Mouse (Mus musculus) layer of hippocampus, postnatal 14 days (tissue): ENCODE results near the gene Ip6k2. TPM values are rescaled to one million over a fixed set of nuclear protein-coding genes. Genes with fewer than 3 reads are reported as not detected.
A peak's percentile ranks its signal among the peaks of the same experiment; 100 is the strongest.

Experiments
- DNase-seq, 2 experiments: peaks; one replicate each; pipeline ENCODE4 v3.0.0; 2021 to 2022; ENCODE audit warnings: low spot score in 2 of 2, mixed read lengths in 1 of 2
- total RNA-seq, 2 experiments: library from RNA; stranded (reverse); gene quantifications; 2 replicates each; pipeline ENCODE4 v1.2.3; 2021

Ip6k2 gene
- total RNA-seq, 2 experiments from 2014 or later, result 201 to 212 TPM

- no peak for DNase-seq
These were observed 1.7 kb upstream of the Ip6k2 start for GRCm38 (mm10) chr9:108781891-108782290.

GRCm38 (mm10) chr9:108782836-108783547, 604 bp upstream of the Ip6k2 start:
- no peak for DNase-seq

- DNase-seq, result peak in 1 of 2 experiments; percentile 10
These were observed 1.8 kb downstream of the Ip6k2 start for GRCm38 (mm10) chr9:108785416-108785815.

GRCm38 (mm10) chr9:108786494-108786893, 2.9 kb downstream of the Ip6k2 start:
- peak in 1 of 2 experiments; percentile 9 for DNase-seq

- no peak for DNase-seq
These were observed 3.5 kb downstream of the Ip6k2 start for GRCm38 (mm10) chr9:108787080-108787479.

- DNase-seq, result no peak
These were observed 5.1 kb downstream of the Ip6k2 start for GRCm38 (mm10) chr9:108788713-108789112.

GRCm38 (mm10) chr9:108792307-108792706, 8.7 kb downstream of the Ip6k2 start:
- DNase-seq, result no peak

GRCm38 (mm10) chr9:108792730-108793129, 9.1 kb downstream of the Ip6k2 start:
- DNase-seq, result no peak

- DNase-seq, result no peak
These were observed 11.7 kb downstream of the Ip6k2 start for GRCm38 (mm10) chr9:108795281-108795680.

- DNase-seq, result no peak
These were observed 12.2 kb downstream of the Ip6k2 start for GRCm38 (mm10) chr9:108795762-108796161.

- peak in 1 of 2 experiments; percentile 52 for DNase-seq
These were observed 12.9 kb downstream of the Ip6k2 start for GRCm38 (mm10) chr9:108796351-108796981.

- DNase-seq, result peak; percentile 26 to 49
These were observed 13.9 kb downstream of the Ip6k2 start for GRCm38 (mm10) chr9:108797477-108797876.

GRCm38 (mm10) chr9:108798508-108799075, 15.0 kb downstream of the Ip6k2 start:
- DNase-seq, result no peak

- no peak for DNase-seq
These were observed 16.0 kb downstream of the Ip6k2 start for GRCm38 (mm10) chr9:108799564-108799963.

GRCm38 (mm10) chr9:108805768-108806167, 22.2 kb downstream of the Ip6k2 start:
- no peak for DNase-seq

- no peak for DNase-seq
These were observed 22.8 kb downstream of the Ip6k2 start for GRCm38 (mm10) chr9:108806379-108806778.

- no peak for DNase-seq
These were observed 23.2 kb downstream of the Ip6k2 start for GRCm38 (mm10) chr9:108806831-108807230.

GRCm38 (mm10) chr9:108807674-108808073, 24.1 kb downstream of the Ip6k2 start:
- DNase-seq, result no peak

- peak; percentile 95 to 96 for DNase-seq
These were observed 24.6 kb downstream of the Ip6k2 start, which contains the start of gene Nckipsd for GRCm38 (mm10) chr9:108808163-108808665. Nckipsd (plus strand) TSS chr9:108808368.

- DNase-seq, result no peak
These were observed 25.6 kb downstream of the Ip6k2 start for GRCm38 (mm10) chr9:108809188-108809587.

- no peak for DNase-seq
These were observed 26.1 kb downstream of the Ip6k2 start for GRCm38 (mm10) chr9:108809723-108810122.

- no peak for DNase-seq
These were observed 26.9 kb downstream of the Ip6k2 start for GRCm38 (mm10) chr9:108810516-108810915.
